Mouse (Mus musculus): Measurements from ENCODE around the gene Ttc30a2. TPM values are rescaled to one million over a fixed set of nuclear protein-coding genes. Genes with fewer than 3 reads are reported as not detected.

Ttc30a2 gene
- polyA plus RNA-seq, 1 experiment: 76.5 TPM

GRCm38 (mm10) chr2:75929141-75929540 is 48.8 kb downstream of the Ttc30a2 start:
- H3K4me3 ChIP-seq (ENCODE audit: control insufficient read depth, low read depth, low read length): no peak overlapping the region
- no peaks in the 10 kb centered on the region for H3K27me3 ChIP-seq (ENCODE audit: control insufficient read depth, insufficient read depth, low read length)
- H3K27ac ChIP-seq (ENCODE audit: control insufficient read depth, insufficient read depth, low read depth, low read length): no peak overlapping the region
- no peak for TF ChIP-seq POLR2A (IDR thresholded peaks at IDR 0.05; ENCODE audit: control insufficient read depth, low read depth, low read length)
- TF ChIP-seq CTCF (IDR thresholded peaks at IDR 0.05; ENCODE audit: control insufficient read depth, insufficient read depth, insufficient replicate concordance, low read depth, low read length): no peak
- no peaks in the 10 kb centered on the region for H3K4me1 ChIP-seq (ENCODE audit: control insufficient read depth, insufficient read depth, low read length)
- H3K36me3 ChIP-seq (ENCODE audit: control insufficient read depth, insufficient read depth, low read length): no peaks in the 10 kb centered on the region

GRCm38 (mm10) chr2:75928011-75928410 is 50.0 kb downstream of the Ttc30a2 start:
- Histone ChIP-seq H3K36me3 (ENCODE audit: control insufficient read depth, insufficient read depth, low read length) (no peaks in the 10 kb centered on the region), H3K27me3 (ENCODE audit: control insufficient read depth, insufficient read depth, low read length) (no peaks in the 10 kb centered on the region), H3K27ac (ENCODE audit: control insufficient read depth, insufficient read depth, low read depth, low read length) (no peak overlapping the region), H3K4me3 (ENCODE audit: control insufficient read depth, low read depth, low read length) (no peak overlapping the region), H3K4me1 (ENCODE audit: control insufficient read depth, insufficient read depth, low read length) (no peaks in the 10 kb centered on the region)
- TF ChIP-seq POLR2A (IDR thresholded peaks at IDR 0.05; ENCODE audit: control insufficient read depth, low read depth, low read length) (no peak), CTCF (IDR thresholded peaks at IDR 0.05; ENCODE audit: control insufficient read depth, insufficient read depth, insufficient replicate concordance, low read depth, low read length) (no peak)

- Histone ChIP-seq H3K4me3 (ENCODE audit: control insufficient read depth, low read depth, low read length) (no peak overlapping the region), H3K36me3 (ENCODE audit: control insufficient read depth, insufficient read depth, low read length) (no peaks in the 10 kb centered on the region), H3K27me3 (ENCODE audit: control insufficient read depth, insufficient read depth, low read length) (no peaks in the 10 kb centered on the region), H3K27ac (ENCODE audit: control insufficient read depth, insufficient read depth, low read depth, low read length) (no peak overlapping the region), H3K4me1 (ENCODE audit: control insufficient read depth, insufficient read depth, low read length) (no peaks in the 10 kb centered on the region)
- TF ChIP-seq CTCF (IDR thresholded peaks at IDR 0.05; ENCODE audit: control insufficient read depth, insufficient read depth, insufficient replicate concordance, low read depth, low read length) (no peak), POLR2A (IDR thresholded peaks at IDR 0.05; ENCODE audit: control insufficient read depth, low read depth, low read length) (no peak)
Observed at GRCm38 (mm10) chr2:75926061-75926460, 51.9 kb downstream of the Ttc30a2 start.

Other genes starting within 250 kb of the Ttc30a2 start
- 1.4 and 1.9 TPM in 2 replicates for gene Agps, start 146.0 kb downstream of the Ttc30a2 start, polyA plus RNA-seq (2012; rRNA removed)
- gene Ttc30b, start 39.6 kb downstream of the Ttc30a2 start, polyA plus RNA-seq (2012; rRNA removed): 5.2 and 5.4 TPM in 2 replicates
- gene Ttc30a1, start 3.8 kb upstream of the Ttc30a2 start, polyA plus RNA-seq (2012; rRNA removed): 12.3 and 12.4 TPM in 2 replicates